Mouse (Mus musculus) megakaryocyte-erythroid progenitor cell, adult 5 weeks (primary cell): ENCODE measurements around the gene 4930435E12Rik. TPM values are rescaled to one million over a fixed set of nuclear protein-coding genes. Genes with fewer than 3 reads are reported as not detected.

Experiments
- polyA plus RNA-seq: library from polyadenylated mRNA; stranded (reverse); fragments of >175 nt; gene quantifications from 2 replicates; pipeline ENCODE4 v1.2.3, GENCODE M21; 2012

4930435E12Rik gene
- not detected in 2 replicates for polyA plus RNA-seq

GRCm38 (mm10) chr16:38828649-38829048, at the start of gene 4930435E12Rik:
4930435E12Rik (minus strand) TSS chr16:38828749.

GRCm38 (mm10) chr16:38800091-38800490, 28.5 kb downstream of the 4930435E12Rik start, which contains the start of gene Upk1b:
Upk1b (minus strand) TSS chr16:38800328.

Other genes with a start within 250 kb of the 4930435E12Rik start
- 6.5 and 7.6 TPM in 2 replicates for gene Arhgap31, start 115.5 kb downstream of the 4930435E12Rik start, polyA plus RNA-seq
- 4.1 and 7.0 TPM in 2 replicates for gene B4galt4, start 86.5 kb downstream of the 4930435E12Rik start, polyA plus RNA-seq
- 0.03 and 0.12 TPM in 2 replicates for gene Upk1b, start 28.4 kb downstream of the 4930435E12Rik start, polyA plus RNA-seq
- gene Igsf11, start 63.9 kb upstream of the 4930435E12Rik start, polyA plus RNA-seq, result not detected in 2 replicates